15 mouse cellular contexts compared by ENCODE assay signal in the genomic region with DNA sequence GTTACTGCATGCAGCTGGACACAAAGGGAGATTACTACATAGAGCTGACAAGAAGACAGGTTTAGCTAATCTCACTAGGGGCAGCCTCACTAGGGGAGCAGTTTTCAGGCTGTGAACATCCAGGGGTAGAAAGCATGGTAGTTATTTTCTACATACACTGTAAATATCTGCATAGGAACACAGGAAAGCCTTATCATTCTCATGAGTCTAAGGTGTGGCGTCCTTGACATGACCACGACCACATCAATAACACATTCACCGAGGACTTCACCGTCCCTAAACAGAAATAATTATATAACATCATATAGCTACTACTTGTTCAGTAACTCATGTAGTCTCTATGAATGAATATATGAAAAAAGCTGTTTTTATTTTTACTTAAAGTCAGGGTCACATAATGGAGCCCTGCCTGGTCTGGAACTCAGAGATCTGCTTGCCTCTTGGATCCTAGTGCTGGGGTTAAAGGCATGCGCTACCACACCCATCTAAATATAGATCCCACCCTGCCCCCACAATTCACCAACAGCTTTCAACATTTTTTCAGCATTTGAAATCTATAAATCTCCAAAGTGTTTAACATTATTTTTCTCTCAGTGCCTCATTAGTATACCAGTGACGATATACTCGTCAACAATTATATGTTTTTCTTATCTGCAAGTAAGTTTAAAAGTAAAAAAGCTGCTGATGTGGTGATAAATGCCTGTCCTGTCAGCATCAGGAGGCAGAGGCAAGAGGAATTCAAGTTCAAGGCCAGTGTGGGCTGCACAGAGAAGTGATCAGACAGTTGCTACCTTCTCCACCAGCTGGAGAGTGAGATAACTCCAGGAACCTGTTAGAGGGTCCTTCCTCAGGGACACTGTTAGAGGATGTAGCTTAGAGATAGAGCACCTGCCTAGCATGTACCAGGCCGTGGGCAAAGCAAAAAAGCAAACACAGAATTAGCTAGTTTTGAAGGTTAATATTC. TPM values are rescaled to one million over a fixed set of nuclear protein-coding genes. Genes with fewer than 3 reads are reported as not detected.
A peak's percentile ranks its signal among the peaks of the same experiment; 100 is the strongest.
DNase-seq lines count a peak whose midpoint lies in the region; ATAC-seq and TF ChIP-seq lines count a peak whose summit lies in the region.
"Had no signal": no experiment of that assay in that cellular context is flagged by ENCODE, and none has a peak within 500 bp of the region (broad histone marks: within the 10 kb centered on the region; RNA-seq: fewer than 3 reads in every experiment).

No protein-coding gene starts in this region.

- no peak overlapping the region for H3K9ac ChIP-seq in heart, embryonic 13.5 days
- H3K9ac ChIP-seq: forebrain, embryonic 12.5 days; limb, embryonic 12.5 days; midbrain, embryonic 12.5 days had no signal

- 60% methylated on average over 8 of the region's 8 CpGs for WGBS in heart, embryonic 13.5 days
- WGBS in cerebellum, adult 2 months = 95% methylated on average over 8 of the region's 8 CpGs

- H3K4me3 ChIP-seq in heart, embryonic 13.5 days = no peak overlapping the region
- no peak overlapping the region for H3K4me3 ChIP-seq in cerebellum, adult 2 months (replicated peaks; ENCODE audit: insufficient read depth, low read depth, low read length)
- H3K4me3 ChIP-seq: forebrain, embryonic 12.5 days; hindbrain, embryonic 10.5 days; limb, embryonic 12.5 days; midbrain, embryonic 12.5 days had no signal

- H3K27ac ChIP-seq in heart, embryonic 13.5 days (replicated peaks) = no peak overlapping the region
- H3K27ac ChIP-seq in cerebellum, adult 2 months (ENCODE audit: insufficient read depth, low read length) = no peak overlapping the region
- H3K27ac ChIP-seq: forebrain, embryonic 12.5 days; hindbrain, embryonic 10.5 days; limb, embryonic 12.5 days; midbrain, embryonic 12.5 days had no signal

- H3K27me3 ChIP-seq in heart, embryonic 13.5 days (replicated peaks) = no peaks in the 10 kb centered on the region
- H3K27me3 ChIP-seq in cerebellum, adult 2 months (ENCODE audit: control insufficient read depth, insufficient read depth, low read length) = no peaks in the 10 kb centered on the region
- H3K27me3 ChIP-seq: forebrain, embryonic 12.5 days; limb, embryonic 12.5 days; midbrain, embryonic 12.5 days had no signal

- no peak for DNase-seq in heart, postnatal 4 days
- DNase-seq in MEL-GATA-1-ER (ENCODE audit: extremely low read depth, low read depth) = peak; percentile 83
- DNase-seq in induced T-regulatory cell, adult 2 months (ENCODE audit: low read depth) = peak; percentile 46
- DNase-seq in cerebellum, adult 2 months = no peak
- DNase-seq: cerebellum, adult 9-11 months; heart, adult 18-20 months; lung, postnatal 14 days; thymus, postnatal 4 days had no signal

- H3K4me2 ChIP-seq in heart, embryonic 13.5 days = peak overlapping the region; percentile 0; the same call in 1 of the 2 replicates
- H3K4me2 ChIP-seq: forebrain, embryonic 12.5 days; limb, embryonic 12.5 days; midbrain, embryonic 12.5 days had no signal

- no peak for TF ChIP-seq POLR2A in cerebellum, adult 2 months (IDR thresholded peaks at IDR 0.05; ENCODE audit: borderline replicate concordance, insufficient read depth, low read length)

- H3K4me1 ChIP-seq in heart, embryonic 13.5 days = peaks cover 17% of the 10 kb centered on the region
- no peaks in the 10 kb centered on the region for H3K4me1 ChIP-seq in cerebellum, adult 2 months (ENCODE audit: control insufficient read depth, insufficient read depth, low read length)
- H3K4me1 ChIP-seq: forebrain, embryonic 12.5 days; hindbrain, embryonic 10.5 days; limb, embryonic 12.5 days; midbrain, embryonic 12.5 days had no signal

- H3K36me3 ChIP-seq in heart, embryonic 13.5 days = peaks cover 37% of the 10 kb centered on the region

- no peaks in the 10 kb centered on the region for H3K9me3 ChIP-seq in heart, embryonic 13.5 days
- H3K9me3 ChIP-seq: forebrain, embryonic 12.5 days; hindbrain, embryonic 10.5 days; limb, embryonic 12.5 days; midbrain, embryonic 12.5 days had no signal

- no peak for TF ChIP-seq CTCF in cerebellum, adult 2 months (IDR thresholded peaks at IDR 0.05; ENCODE audit: borderline replicate concordance, insufficient read depth, low read depth, low read length)

- ATAC-seq in heart, embryonic 13.5 days (ENCODE audit: extremely low read depth, insufficient number of reproducible peaks, low FRiP score, low TSS enrichment) = no peak
- ATAC-seq in megakaryocyte-erythroid progenitor cell, adult 5-6 weeks (replicated peaks; ENCODE audit: low FRiP score, low TSS enrichment, poor library complexity, severe bottlenecking) = peak; percentile 84
- ATAC-seq in granulocyte monocyte progenitor cell, adult 5-6 weeks (replicated peaks; ENCODE audit: poor library complexity, severe bottlenecking) = no peak

RNA-seq across cellular contexts. Expression of gene 2700097O09Rik, which starts 28.4 kb away (rescaled TPM):
- polyA plus RNA-seq in heart, embryonic 13.5 days (2015; fragmentation: Nextera tagmentation; extraction: Ambion mirVana) = 25.3 and 30.6 TPM in 2 replicates
- total RNA-seq in heart, postnatal 4 days (2021) = 10 to 100 TPM in 1 of 2 experiments, 1 to 10 TPM in 1; 8.8 to 10.2 TPM
- total RNA-seq in megakaryocyte-erythroid progenitor cell, adult 5-6 weeks (2014; fragmentation: Nextera tagmentation) = 32.7 and 33.2 TPM in 2 replicates
- total RNA-seq in megakaryocyte-erythroid progenitor cell, adult 5-6 weeks (2017) = 19.6 and 20.7 TPM in 2 replicates
- 5.2 and 36.6 TPM in 2 replicates for total RNA-seq in granulocyte monocyte progenitor cell, adult 5-6 weeks (2014; fragmentation: Nextera tagmentation)
- total RNA-seq in granulocyte monocyte progenitor cell, adult 5-6 weeks (2017) = 10.6 and 12.1 TPM in 2 replicates
- polyA plus RNA-seq in cerebellum, adult 2 months (2012; rRNA removed) = 24.8 and 27.1 TPM in 2 replicates

RNA-seq across cellular contexts. Expression of gene Srp54a, which starts 28.6 kb away (rescaled TPM):
- polyA plus RNA-seq in heart, embryonic 13.5 days (2015; fragmentation: Nextera tagmentation; extraction: Ambion mirVana) = 101 and 132 TPM in 2 replicates
- 100 to 1,000 TPM in 1 of 2 experiments, 10 to 100 TPM in 1; 94.3 to 101 TPM for total RNA-seq in heart, postnatal 4 days (2021)
- total RNA-seq in megakaryocyte-erythroid progenitor cell, adult 5-6 weeks (2014; fragmentation: Nextera tagmentation) = 72.6 and 88.9 TPM in 2 replicates
- total RNA-seq in megakaryocyte-erythroid progenitor cell, adult 5-6 weeks (2017) = 194 and 251 TPM in 2 replicates
- 80.6 and 85.1 TPM in 2 replicates for total RNA-seq in granulocyte monocyte progenitor cell, adult 5-6 weeks (2014; fragmentation: Nextera tagmentation)
- total RNA-seq in granulocyte monocyte progenitor cell, adult 5-6 weeks (2017) = 237 and 257 TPM in 2 replicates
- 70.1 and 79.4 TPM in 2 replicates for polyA plus RNA-seq in cerebellum, adult 2 months (2012; rRNA removed)

RNA-seq across cellular contexts. Expression of gene Baz1a, which starts 37.3 kb away (rescaled TPM):
- 12.8 and 15.8 TPM in 2 replicates for polyA plus RNA-seq in heart, embryonic 13.5 days (2015; fragmentation: Nextera tagmentation; extraction: Ambion mirVana)
- 10 to 100 TPM; 15.0 to 16.5 TPM for total RNA-seq in heart, postnatal 4 days (2021)
- 105 and 128 TPM in 2 replicates for total RNA-seq in megakaryocyte-erythroid progenitor cell, adult 5-6 weeks (2014; fragmentation: Nextera tagmentation)
- total RNA-seq in megakaryocyte-erythroid progenitor cell, adult 5-6 weeks (2017) = 98.9 and 112 TPM in 2 replicates
- 153 and 161 TPM in 2 replicates for total RNA-seq in granulocyte monocyte progenitor cell, adult 5-6 weeks (2014; fragmentation: Nextera tagmentation)
- total RNA-seq in granulocyte monocyte progenitor cell, adult 5-6 weeks (2017) = 156 and 170 TPM in 2 replicates
- 0.55 and 0.62 TPM in 2 replicates for polyA plus RNA-seq in cerebellum, adult 2 months (2012; rRNA removed)

Comparison
In these comparisons a context has a peak if more than half of its experiments do, and no peak if none do; other contexts are left out.
1. DNase-seq: peak in MEL-GATA-1-ER (single experiment) and induced T-regulatory cell, adult 2 months (single experiment); none in heart, postnatal 4 days (single experiment) and cerebellum, adult 2 months (0 of 2).
2. RNA of gene Baz1a, which starts 37.3 kb away (total RNA-seq): 153 to 170 TPM in granulocyte monocyte progenitor cell, adult 5-6 weeks and 98.9 to 128 TPM in megakaryocyte-erythroid progenitor cell, adult 5-6 weeks; 15.0 to 16.5 TPM in heart, postnatal 4 days; every median in the first group is over 4 times any median in the second.